Mouse (Mus musculus) stomach, adult 2 months (tissue): ENCODE data around the gene Gm2696. TPM values are rescaled to one million over a fixed set of nuclear protein-coding genes. Genes with fewer than 3 reads are reported as not detected.

ENCODE experiments used
- polyA plus RNA-seq: library from polyadenylated mRNA; depleted of rRNA; stranded (reverse); fragments of >200 nt; gene quantifications from 2 replicates; pipeline ENCODE4 v1.2.3, GENCODE M21; 2012; rRNA removed

The Gm2696 gene
- not detected in 2 replicates for polyA plus RNA-seq

GRCm38 (mm10) chr10:77814382-77814781 is at the start of gene Gm2696:
Gm2696 (plus strand) TSS chr10:77814682.

GRCm38 (mm10) chr10:77771225-77771624 is 43.3 kb upstream of the Gm2696 start, which contains the start of gene Gm3238:
Gm3238 (minus strand) TSS chr10:77771325.

GRCm38 (mm10) chr10:77776844-77777243 is 37.6 kb upstream of the Gm2696 start, which contains the start of gene Gm7138:
Gm7138 (minus strand) TSS chr10:77776944.

GRCm38 (mm10) chr10:77782442-77782841 is 32.0 kb upstream of the Gm2696 start, which contains the start of gene Gm3250:
Gm3250 (minus strand) TSS chr10:77782542.

GRCm38 (mm10) chr10:77787876-77788275 is 26.6 kb upstream of the Gm2696 start, which contains the start of gene Gm7137:
Gm7137 (minus strand) TSS chr10:77788200.

GRCm38 (mm10) chr10:77794976-77795375 is 19.5 kb upstream of the Gm2696 start, which contains the start of gene Gm9639:
Gm9639 (minus strand) TSS chr10:77795076.

GRCm38 (mm10) chr10:77798921-77799508 is 15.5 kb upstream of the Gm2696 start, which contains the start of gene Gm19668:
Gm19668 (minus strand) TSS chr10:77799133.

GRCm38 (mm10) chr10:77811743-77812142 is 2.7 kb upstream of the Gm2696 start, which contains the start of gene Gm9507:
Gm9507 (minus strand) TSS chr10:77811843.

GRCm38 (mm10) chr10:77826951-77827350 is 12.5 kb downstream of the Gm2696 start, which contains the start of gene Krtap10-4:
Krtap10-4 (minus strand) TSS chr10:77827095.

GRCm38 (mm10) chr10:77835647-77836046 is 21.2 kb downstream of the Gm2696 start, which contains the start of gene Krtap10-10:
Krtap10-10 (plus strand) TSS chr10:77835947.

GRCm38 (mm10) chr10:77846503-77846902 is 32.0 kb downstream of the Gm2696 start, which contains the start of gene Gm36176:
Gm36176 (plus strand) TSS chr10:77846803.

GRCm38 (mm10) chr10:77852559-77852958 is 38.1 kb downstream of the Gm2696 start, which contains the start of gene Gm10318:
Gm10318 (plus strand) TSS chr10:77852859.

GRCm38 (mm10) chr10:77861675-77862074 is 47.2 kb downstream of the Gm2696 start, which contains the start of gene Gm3285:
Gm3285 (plus strand) TSS chr10:77861975.

Other genes starting within 250 kb of the Gm2696 start
- gene Pttg1ip, start 233.0 kb upstream of the Gm2696 start, polyA plus RNA-seq = 171 and 193 TPM in 2 replicates
- gene Sumo3, start 208.6 kb upstream of the Gm2696 start, polyA plus RNA-seq = 60.3 and 68.3 TPM in 2 replicates
- gene Gm49325, start 208.5 kb upstream of the Gm2696 start, polyA plus RNA-seq = not detected in 2 replicates
- 21.8 and 23.2 TPM in 2 replicates for gene Ube2g2, start 192.4 kb upstream of the Gm2696 start, polyA plus RNA-seq
- 0.29 and 0.96 TPM in 2 replicates for gene Tspear, start 128.1 kb upstream of the Gm2696 start, polyA plus RNA-seq
- gene Gm19402, start 123.9 kb upstream of the Gm2696 start, polyA plus RNA-seq = not detected in 2 replicates
- gene Gm9508, start 117.4 kb upstream of the Gm2696 start, polyA plus RNA-seq = not detected in 2 replicates
- not detected in 2 replicates for gene Gm10272, start 108.1 kb upstream of the Gm2696 start, polyA plus RNA-seq
- not detected in 2 replicates for gene Gm10024, start 103.2 kb upstream of the Gm2696 start, polyA plus RNA-seq
- gene Gm10142, start 98.9 kb upstream of the Gm2696 start, polyA plus RNA-seq = 1.8 TPM in 1 of 2 replicates, not detected in the other
- 0.25 and 0.38 TPM in 2 replicates for gene Krtap12-1, start 94.1 kb upstream of the Gm2696 start, polyA plus RNA-seq
- not detected in 2 replicates for gene Gm10100, start 88.2 kb upstream of the Gm2696 start, polyA plus RNA-seq
- not detected in 2 replicates for gene Gm18596, start 72.0 kb upstream of the Gm2696 start, polyA plus RNA-seq
- not detected in 2 replicates for gene Gm9736, start 63.3 kb upstream of the Gm2696 start, polyA plus RNA-seq
- not detected in 2 replicates for gene Gm3233, start 55.0 kb upstream of the Gm2696 start, polyA plus RNA-seq
- not detected in 2 replicates for gene Gm3238, start 43.4 kb upstream of the Gm2696 start, polyA plus RNA-seq
- gene Gm7138, start 37.7 kb upstream of the Gm2696 start, polyA plus RNA-seq = not detected in 2 replicates
- gene Gm3250, start 32.1 kb upstream of the Gm2696 start, polyA plus RNA-seq = not detected in 2 replicates
- gene Gm7137, start 26.5 kb upstream of the Gm2696 start, polyA plus RNA-seq = not detected in 2 replicates
- gene Gm9639, start 19.6 kb upstream of the Gm2696 start, polyA plus RNA-seq = not detected in 2 replicates
- gene Gm19668, start 15.5 kb upstream of the Gm2696 start, polyA plus RNA-seq = not detected in 2 replicates
- not detected in 2 replicates for gene Gm9507, start 2.8 kb upstream of the Gm2696 start, polyA plus RNA-seq
- not detected in 2 replicates for gene Krtap10-4, start 12.4 kb downstream of the Gm2696 start, polyA plus RNA-seq
- not detected in 2 replicates for gene Krtap10-10, start 21.3 kb downstream of the Gm2696 start, polyA plus RNA-seq
- not detected in 2 replicates for gene Gm36176, start 32.1 kb downstream of the Gm2696 start, polyA plus RNA-seq
- gene Gm10318, start 38.2 kb downstream of the Gm2696 start, polyA plus RNA-seq = not detected in 2 replicates
- not detected in 2 replicates for gene Gm3285, start 47.3 kb downstream of the Gm2696 start, polyA plus RNA-seq
- 4.4 and 4.7 TPM in 2 replicates for gene Lrrc3, start 87.9 kb downstream of the Gm2696 start, polyA plus RNA-seq
- 0.29 and 0.33 TPM in 2 replicates for gene Trpm2, start 155.9 kb downstream of the Gm2696 start, polyA plus RNA-seq
- 17.7 and 24.3 TPM in 2 replicates for gene 1810043G02Rik, start 163.8 kb downstream of the Gm2696 start, polyA plus RNA-seq
- gene Pfkl, start 195.4 kb downstream of the Gm2696 start, polyA plus RNA-seq = 40.4 and 50.6 TPM in 2 replicates
- 0.80 and 1.3 TPM in 2 replicates for gene Dnmt3l, start 227.3 kb downstream of the Gm2696 start, polyA plus RNA-seq
- gene Aire, start 228.9 kb downstream of the Gm2696 start, polyA plus RNA-seq = 0.45 and 0.79 TPM in 2 replicates